Mouse (Mus musculus): ENCODE data around the gene Snrnp27. TPM values are rescaled to one million over a fixed set of nuclear protein-coding genes. Genes with fewer than 3 reads are reported as not detected.

The Snrnp27 gene
- total and polyA plus RNA-seq, 2 experiments from 2014 or later, result 10.3 to 86.6 TPM

GRCm38 (mm10) chr6:86627946-86628345 is 56.4 kb downstream of the Snrnp27 start, which contains the start of gene Asprv1:
Asprv1 (plus strand) TSS chr6:86628164.
- Histone ChIP-seq H3K9ac (replicated peaks; ENCODE audit: low read depth, low read length) (no peak within 1 kb of the TSS), H3K9me3 (replicated peaks; ENCODE audit: control insufficient read depth, low read length) (no peaks in the 10 kb centered on the region), H3K4me2 (ENCODE audit: low read depth, low read length) (no peak within 1 kb of the TSS), H3K4me1 (ENCODE audit: control insufficient read depth, insufficient read depth) (peaks cover 13% of the 10 kb centered on the region; the same call in 1 of the 2 replicates), H3K36me3 (replicated peaks; ENCODE audit: control insufficient read depth, insufficient read depth, low read length) (no peaks in the 10 kb centered on the region), H3K4me3 (ENCODE audit: low read depth, low read length) (no peak within 1 kb of the TSS), H3K27me3 (ENCODE audit: control insufficient read depth, insufficient read depth, low read length) (no peaks in the 10 kb centered on the region), H3K27ac (ENCODE audit: low read depth) (no peak within 1 kb of the TSS)
- ATAC-seq (ENCODE audit: insufficient read depth, low read depth) (no peak), DNase-seq (ENCODE audit: low spot score) (no peak)
- TF ChIP-seq EP300 (IDR thresholded peaks at IDR 0.05; ENCODE audit: low read depth) (no peak), CTCF (IDR thresholded peaks at IDR 0.05; ENCODE audit: low read depth) (no peak)
- WGBS, result 63% methylated on average over 10 of the region's 10 CpGs

Other genes starting within 250 kb of the Snrnp27 start
- 9.1 and 9.9 TPM in 2 replicates for gene C87436, start 246.1 kb downstream of the Snrnp27 start, total RNA-seq (2014; rRNA removed; ENCODE audit: low replicate concordance)
- 16.4 and 16.9 TPM in 2 replicates for gene C87436, start 246.1 kb downstream of the Snrnp27 start, polyA plus RNA-seq (2015; fragmentation: Nextera tagmentation; extraction: Ambion mirVana)
- gene Pcbp1, start 158.2 kb downstream of the Snrnp27 start, total RNA-seq (2014; rRNA removed; ENCODE audit: low replicate concordance), result 46.2 and 55.2 TPM in 2 replicates
- gene Pcbp1, start 158.2 kb downstream of the Snrnp27 start, polyA plus RNA-seq (2015; fragmentation: Nextera tagmentation; extraction: Ambion mirVana), result 276 and 285 TPM in 2 replicates
- 0.38 and 3.1 TPM in 2 replicates for gene Asprv1, start 56.4 kb downstream of the Snrnp27 start, total RNA-seq (2014; rRNA removed; ENCODE audit: low replicate concordance)
- gene Asprv1, start 56.4 kb downstream of the Snrnp27 start, polyA plus RNA-seq (2015; fragmentation: Nextera tagmentation; extraction: Ambion mirVana), result 0.32 and 0.36 TPM in 2 replicates
- gene Mxd1, start 15.4 kb downstream of the Snrnp27 start, total RNA-seq (2014; rRNA removed; ENCODE audit: low replicate concordance), result 5.0 and 7.7 TPM in 2 replicates
- gene Mxd1, start 15.4 kb downstream of the Snrnp27 start, polyA plus RNA-seq (2015; fragmentation: Nextera tagmentation; extraction: Ambion mirVana), result 3.6 and 4.9 TPM in 2 replicates
- gene Gmcl1, start 48.9 kb upstream of the Snrnp27 start, total RNA-seq (2014; rRNA removed; ENCODE audit: low replicate concordance), result 5.1 and 12.1 TPM in 2 replicates
- 7.0 and 8.0 TPM in 2 replicates for gene Gmcl1, start 48.9 kb upstream of the Snrnp27 start, polyA plus RNA-seq (2015; fragmentation: Nextera tagmentation; extraction: Ambion mirVana)
- gene Anxa4, start 109.1 kb upstream of the Snrnp27 start, total RNA-seq (2014; rRNA removed; ENCODE audit: low replicate concordance), result 23.7 and 26.7 TPM in 2 replicates
- gene Anxa4, start 109.1 kb upstream of the Snrnp27 start, polyA plus RNA-seq (2015; fragmentation: Nextera tagmentation; extraction: Ambion mirVana), result 25.3 and 26.1 TPM in 2 replicates
- gene Aak1, start 165.0 kb upstream of the Snrnp27 start, total RNA-seq (2014; rRNA removed; ENCODE audit: low replicate concordance), result 24.9 and 46.7 TPM in 2 replicates
- 9.2 and 10.0 TPM in 2 replicates for gene Aak1, start 165.0 kb upstream of the Snrnp27 start, polyA plus RNA-seq (2015; fragmentation: Nextera tagmentation; extraction: Ambion mirVana)

All from heart, postnatal 0 days (tissue).